ENCODE assay signal across 7 mouse cellular contexts in genomic region chr8:87702051-87702521, GRCm38 (mm10).
A peak's percentile ranks its signal among the peaks of the same experiment; 100 is the strongest.
DNase-seq lines count a peak whose midpoint lies in the region; ATAC-seq lines count a peak whose summit lies in the region.

No protein-coding gene starts in this region.

- intact Hi-C loops in heart, postnatal 36 days (cut with DNase I): no loop called here

- H3K36me3 ChIP-seq in neural tube, embryonic 14.5 days (ENCODE audit: control insufficient read depth, insufficient read depth, low read length): no peaks in the 10 kb centered on the region

- peaks cover 38% of the 10 kb centered on the region for H3K4me1 ChIP-seq in neural tube, embryonic 14.5 days (ENCODE audit: control insufficient read depth, insufficient read depth, low read length)

- DNase-seq in ovary, postnatal 14 days (ENCODE audit: low spot score): peak; percentile 29
- no peak for DNase-seq in ovary, postnatal 36 days (ENCODE audit: low spot score)
- DNase-seq in cerebellum, postnatal 36 days: peak; percentile 66 to 72
- peak; percentile 24 to 26 for DNase-seq in heart, postnatal 36 days
- DNase-seq in testis, postnatal 10 days (ENCODE audit: low spot score): no peak
- no peak for DNase-seq in thymus, adult 18-20 months

- no peak overlapping the region for H3K4me3 ChIP-seq in neural tube, embryonic 14.5 days (ENCODE audit: low read depth, low read length)

- peak; percentile 22; the same call in 1 of the 2 replicates for ATAC-seq in neural tube, embryonic 14.5 days (ENCODE audit: low read depth)

- no peak overlapping the region for H3K9ac ChIP-seq in neural tube, embryonic 14.5 days (replicated peaks; ENCODE audit: low read depth, low read length)

- H3K27me3 ChIP-seq in neural tube, embryonic 14.5 days (ENCODE audit: control insufficient read depth, insufficient read depth, low read length): no peaks in the 10 kb centered on the region

- no peak overlapping the region for H3K4me2 ChIP-seq in neural tube, embryonic 14.5 days (ENCODE audit: low read depth, low read length)

- H3K27ac ChIP-seq in neural tube, embryonic 14.5 days (ENCODE audit: low read depth, low read length): peak overlapping the region; percentile 80; the same call in 1 of the 2 replicates

- 26% methylated on average over 8 of the region's 8 CpGs for WGBS in neural tube, embryonic 14.5 days

- no peaks in the 10 kb centered on the region for H3K9me3 ChIP-seq in neural tube, embryonic 14.5 days (ENCODE audit: control insufficient read depth, low read length)

Comparison
In these comparisons a context has a peak if more than half of its experiments do, and no peak if none do; other contexts are left out.
1. DNase-seq: peak in ovary, postnatal 14 days (single experiment), cerebellum, postnatal 36 days (2 of 2) and heart, postnatal 36 days (2 of 2); none in ovary, postnatal 36 days (single experiment), testis, postnatal 10 days (single experiment) and thymus, adult 18-20 months (0 of 2).